Mouse (Mus musculus) kidney, embryonic 15.5 days (tissue): ENCODE results near the gene Zdhhc22. TPM values are rescaled to one million over a fixed set of nuclear protein-coding genes. Genes with fewer than 3 reads are reported as not detected.

Experiments
- ATAC-seq: fragments of 200-750 bp; cut with Nextera tagmentation; replicated peaks from 2 replicates; pipeline ENCODE4 v1.8.0; 2017; ENCODE audit warnings: moderate TSS enrichment; ENCODE audit not compliant: low FRiP score
- H3K27ac ChIP-seq: fragments of 300-500 bp; sonication (generic); 2 replicates; pipeline ENCODE4 v1.5.1; 2015; ENCODE audit warnings: mild to moderate bottlenecking, inconsistent platforms
- H3K27me3 ChIP-seq: fragments of 300-500 bp; sonication (generic); 2 replicates; pipeline ENCODE4 v1.6.1; 2015; ENCODE audit warnings: inconsistent platforms
- H3K36me3 ChIP-seq: fragments of 300-500 bp; sonication (generic); 2 replicates; pipeline ENCODE4 v1.6.1; 2015; ENCODE audit warnings: inconsistent platforms
- H3K4me1 ChIP-seq: fragments of 300-500 bp; sonication (generic); 2 replicates; pipeline ENCODE4 v1.6.1; 2015; ENCODE audit warnings: inconsistent platforms
- H3K4me2 ChIP-seq: fragments of 300-500 bp; sonication (generic); 2 replicates; pipeline ENCODE4 v1.6.1; 2015; ENCODE audit warnings: moderate library complexity, mild to moderate bottlenecking, inconsistent platforms
- H3K4me3 ChIP-seq: fragments of 300-500 bp; sonication (generic); replicated peaks from 2 replicates; pipeline ENCODE4 v1.5.1; 2015; ENCODE audit warnings: mild to moderate bottlenecking, inconsistent platforms
- H3K9ac ChIP-seq: fragments of 300-500 bp; sonication (generic); 2 replicates; pipeline ENCODE4 v1.6.1; 2015; ENCODE audit warnings: mild to moderate bottlenecking, inconsistent platforms
- H3K9me3 ChIP-seq: fragments of 300-500 bp; sonication (generic); replicated peaks from 2 replicates; pipeline ENCODE4 v1.6.1; 2016; ENCODE audit warnings: inconsistent platforms
- WGBS: fragments of 180-500 bp; shearing (Covaris S2); methylation state at CpG from one replicate; pipeline ENCODE4 v1.1.7; 2015; ENCODE audit warnings: mixed read lengths; 5-methylcytosine and 5-hydroxymethylcytosine counted together
- polyA plus RNA-seq: library from polyadenylated mRNA; unstranded; fragments of >200 nt; fragmentation: Nextera tagmentation; extraction: Ambion mirVana; gene quantifications from 2 replicates; pipeline ENCODE4 v1.2.1, GENCODE M21; 2015

The Zdhhc22 gene
- polyA plus RNA-seq, 1 experiment from 2014 or later, result 0.08 TPM

DNA sequence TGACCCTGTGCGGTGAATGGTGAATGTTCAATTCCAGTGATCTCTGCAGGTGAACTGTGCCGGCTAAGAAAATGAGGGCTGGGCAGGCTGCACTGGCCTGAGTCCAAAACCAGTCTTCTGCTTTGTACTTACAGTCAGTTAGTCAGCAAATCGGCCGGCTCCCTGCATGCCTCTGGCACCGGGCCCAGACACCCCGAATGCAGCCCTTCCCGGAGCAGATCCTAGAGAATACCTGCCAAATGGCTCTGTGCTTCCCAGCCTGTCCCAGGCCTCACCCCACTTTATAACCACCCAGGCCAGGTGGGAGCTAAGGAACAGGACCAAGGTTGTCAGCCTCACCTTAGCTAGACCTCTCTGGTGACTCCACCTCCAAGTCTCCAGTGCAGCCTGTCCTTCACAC lies 17.0 kb downstream of the Zdhhc22 start:
- no peaks in the 10 kb centered on the region for H3K36me3 ChIP-seq
- H3K9me3 ChIP-seq, result no peaks in the 10 kb centered on the region
- WGBS, result 33% methylated on average over 7 of the region's 7 CpGs
- no peak overlapping the region for H3K4me3 ChIP-seq
- peaks cover 8% of the 10 kb centered on the region; the same call in 1 of the 2 replicates for H3K27me3 ChIP-seq
- no peak overlapping the region for H3K27ac ChIP-seq
- H3K9ac ChIP-seq, result no peak overlapping the region
- no peak overlapping the region for H3K4me2 ChIP-seq
- peaks cover 33% of the 10 kb centered on the region for H3K4me1 ChIP-seq
- ATAC-seq, result no peak

DNA sequence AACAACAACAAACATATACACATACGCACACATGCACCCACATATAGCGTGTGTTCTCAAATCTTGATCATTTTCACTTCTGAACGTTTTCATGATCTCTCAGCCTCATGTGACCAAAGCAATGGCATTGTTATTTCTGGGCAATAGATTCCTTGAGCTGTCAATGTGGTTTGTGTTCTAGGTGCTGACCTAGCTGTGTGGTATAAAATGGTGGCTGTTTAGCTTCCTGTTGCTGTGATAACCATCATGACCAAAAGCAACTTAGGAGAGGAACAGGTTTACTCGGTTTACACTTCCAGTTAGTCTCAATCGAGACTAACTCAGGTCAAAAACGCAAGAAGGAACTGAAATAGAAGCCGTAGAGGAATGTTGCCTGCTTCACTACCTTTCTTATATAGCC lies 19.1 kb downstream of the Zdhhc22 start:
- Histone ChIP-seq H3K4me1 (peaks cover 25% of the 10 kb centered on the region), H3K4me3 (no peak overlapping the region), H3K36me3 (no peaks in the 10 kb centered on the region), H3K9me3 (no peaks in the 10 kb centered on the region), H3K27me3 (peaks cover 4% of the 10 kb centered on the region; the same call in 1 of the 2 replicates), H3K9ac (no peak overlapping the region), H3K4me2 (no peak overlapping the region), H3K27ac (no peak overlapping the region)
- ATAC-seq, result no peak
- 89% methylated on average over 7 of the region's 7 CpGs for WGBS

DNA sequence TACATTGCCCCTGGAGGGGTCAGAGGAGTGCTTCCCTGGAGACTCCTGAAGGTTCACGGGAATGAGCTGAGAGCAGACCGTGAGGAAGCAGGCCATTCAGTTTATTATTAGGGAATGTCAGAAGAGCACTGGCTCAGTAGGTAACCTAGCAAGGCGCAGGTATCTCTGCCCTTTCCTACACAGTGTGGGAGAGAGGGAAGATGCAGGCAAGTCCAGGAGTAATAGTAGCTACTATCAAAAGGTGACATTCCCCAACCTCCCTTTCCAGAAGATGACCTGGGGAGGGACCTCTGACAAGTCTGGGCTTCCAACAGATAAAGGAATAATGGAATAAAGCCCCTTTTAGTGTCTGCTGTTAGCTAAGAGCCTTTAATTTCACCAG lies 21.0 kb downstream of the Zdhhc22 start:
- no peaks in the 10 kb centered on the region for H3K9me3 ChIP-seq
- H3K36me3 ChIP-seq, result peaks cover 9% of the 10 kb centered on the region
- WGBS, result 69% methylated on average over 3 of the region's 3 CpGs
- H3K4me2 ChIP-seq, result no peak overlapping the region
- no peak overlapping the region for H3K4me3 ChIP-seq
- H3K27ac ChIP-seq, result no peak overlapping the region
- no peak for ATAC-seq
- no peak overlapping the region for H3K9ac ChIP-seq
- no peaks in the 10 kb centered on the region for H3K27me3 ChIP-seq
- H3K4me1 ChIP-seq, result peaks cover 14% of the 10 kb centered on the region

DNA sequence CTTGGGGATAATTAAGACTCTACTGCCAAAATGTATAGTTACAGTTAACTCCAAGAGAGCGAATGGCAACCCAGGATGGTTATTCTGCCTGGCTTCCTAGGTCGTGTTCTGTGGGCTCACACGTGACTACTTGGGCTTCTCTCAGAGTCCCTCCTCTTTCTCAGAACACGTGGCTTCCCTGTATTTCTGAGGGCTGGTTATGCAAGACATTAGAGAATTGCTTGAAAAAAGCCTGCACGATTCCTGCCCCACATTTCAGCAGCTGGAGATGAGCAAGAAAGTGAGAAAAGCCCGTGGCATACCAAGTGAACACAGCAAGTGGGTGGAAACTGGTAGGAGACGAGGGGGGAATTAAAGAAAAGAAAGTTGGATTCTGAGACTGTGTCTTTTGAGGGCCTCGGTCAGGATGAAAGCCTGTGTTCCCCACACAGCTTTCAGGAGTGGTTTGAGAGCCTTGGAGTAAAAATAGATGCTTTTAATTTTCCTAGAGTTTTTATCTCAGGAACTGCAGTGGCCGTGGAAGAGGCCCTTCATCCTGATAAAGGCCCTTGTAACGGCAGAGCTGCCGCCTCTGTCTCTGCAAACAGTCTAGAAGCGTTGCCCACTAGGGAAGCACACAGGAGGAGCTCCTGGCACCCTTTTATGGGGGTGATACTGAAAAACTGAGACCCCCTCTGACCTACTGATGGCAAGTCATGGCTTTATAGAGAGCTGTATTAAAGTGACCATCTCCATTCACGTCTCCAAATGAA lies 21.6 kb downstream of the Zdhhc22 start:
- H3K9ac ChIP-seq, result no peak overlapping the region
- H3K36me3 ChIP-seq, result peaks cover 13% of the 10 kb centered on the region
- WGBS, result 62% methylated on average over 13 of the region's 13 CpGs
- no peaks in the 10 kb centered on the region for H3K27me3 ChIP-seq
- H3K4me3 ChIP-seq, result no peak overlapping the region
- no peak overlapping the region for H3K27ac ChIP-seq
- no peaks in the 10 kb centered on the region for H3K9me3 ChIP-seq
- ATAC-seq, result no peak
- H3K4me1 ChIP-seq, result peaks cover 8% of the 10 kb centered on the region
- no peak overlapping the region for H3K4me2 ChIP-seq

DNA sequence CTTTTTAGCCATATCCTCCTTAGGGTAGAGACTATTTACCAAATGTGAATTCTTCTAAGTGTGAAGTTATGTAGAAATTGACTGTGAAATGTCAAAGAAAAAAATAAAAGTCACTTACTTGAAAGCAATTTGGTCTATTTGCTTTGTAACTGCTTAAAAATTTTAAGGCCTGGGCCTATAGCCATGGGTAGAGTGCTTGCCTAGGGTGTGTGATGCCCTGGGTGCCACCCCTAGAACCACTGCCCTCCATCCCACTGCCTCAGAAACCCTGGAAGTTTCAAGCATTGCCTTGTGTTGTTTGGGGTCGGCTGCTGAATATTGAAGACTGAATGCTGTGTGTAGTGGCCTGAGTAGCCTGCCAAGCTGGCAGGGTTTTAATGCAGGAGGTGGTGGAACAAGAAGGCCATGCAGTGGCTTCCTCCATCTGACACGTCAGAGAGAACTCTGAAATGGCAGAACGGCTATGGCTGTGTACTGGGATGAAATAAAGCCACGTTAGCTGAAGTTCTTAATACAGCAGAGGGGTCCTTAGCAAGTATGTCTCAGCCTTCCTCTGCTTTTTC lies 24.9 kb downstream of the Zdhhc22 start:
- no peaks in the 10 kb centered on the region for H3K9me3 ChIP-seq
- 86% methylated on average over 4 of the region's 4 CpGs for WGBS
- H3K4me2 ChIP-seq, result no peak overlapping the region
- H3K36me3 ChIP-seq, result peaks cover 45% of the 10 kb centered on the region
- H3K4me1 ChIP-seq, result no peaks in the 10 kb centered on the region
- H3K27ac ChIP-seq, result no peak overlapping the region
- ATAC-seq, result no peak
- no peak overlapping the region for H3K9ac ChIP-seq
- no peak overlapping the region for H3K4me3 ChIP-seq
- no peaks in the 10 kb centered on the region for H3K27me3 ChIP-seq

DNA sequence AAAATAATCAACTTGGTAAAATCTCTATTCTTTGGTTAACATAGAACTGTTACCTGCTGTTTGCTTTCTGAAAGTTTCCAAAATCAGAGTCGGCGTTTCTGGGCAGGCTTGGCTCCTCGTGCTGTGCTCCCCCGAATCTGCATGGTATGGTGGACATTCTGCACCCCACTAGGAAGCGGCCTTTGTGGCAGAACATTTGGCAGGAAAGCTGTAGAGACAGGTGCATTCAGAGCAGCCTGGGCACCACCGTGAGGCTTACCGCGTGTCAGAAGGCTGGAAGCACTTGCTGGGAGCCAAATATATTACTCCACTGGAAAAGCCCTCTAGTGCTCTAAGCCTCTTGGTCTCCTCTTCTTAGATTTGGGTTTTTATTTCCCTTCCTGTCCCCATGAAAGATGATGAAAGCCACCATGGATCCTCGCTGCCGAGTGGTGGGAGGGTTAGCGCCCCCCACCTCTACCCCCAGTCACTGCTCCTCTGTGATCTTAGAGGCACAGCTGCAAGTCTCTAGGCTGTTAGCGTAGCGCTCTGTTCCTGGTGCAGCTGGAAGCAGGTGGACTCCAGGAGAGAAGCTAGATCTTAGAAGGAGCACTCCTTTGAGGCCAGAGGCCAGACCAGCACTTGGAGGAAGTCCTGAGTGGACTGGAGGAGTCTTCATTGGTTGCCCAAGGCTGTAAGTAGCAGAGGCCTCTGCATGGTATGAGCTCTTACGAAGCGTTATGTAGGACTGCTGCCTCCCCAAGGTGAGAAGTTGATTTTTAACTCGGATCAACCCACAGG lies 25.8 kb downstream of the Zdhhc22 start:
- 87% methylated on average over 16 of the region's 16 CpGs for WGBS
- Histone ChIP-seq H3K27ac (no peak overlapping the region), H3K4me1 (no peaks in the 10 kb centered on the region), H3K9me3 (no peaks in the 10 kb centered on the region), H3K9ac (no peak overlapping the region), H3K4me2 (no peak overlapping the region), H3K4me3 (no peak overlapping the region), H3K36me3 (peaks cover 53% of the 10 kb centered on the region), H3K27me3 (no peaks in the 10 kb centered on the region)
- ATAC-seq, result no peak

DNA sequence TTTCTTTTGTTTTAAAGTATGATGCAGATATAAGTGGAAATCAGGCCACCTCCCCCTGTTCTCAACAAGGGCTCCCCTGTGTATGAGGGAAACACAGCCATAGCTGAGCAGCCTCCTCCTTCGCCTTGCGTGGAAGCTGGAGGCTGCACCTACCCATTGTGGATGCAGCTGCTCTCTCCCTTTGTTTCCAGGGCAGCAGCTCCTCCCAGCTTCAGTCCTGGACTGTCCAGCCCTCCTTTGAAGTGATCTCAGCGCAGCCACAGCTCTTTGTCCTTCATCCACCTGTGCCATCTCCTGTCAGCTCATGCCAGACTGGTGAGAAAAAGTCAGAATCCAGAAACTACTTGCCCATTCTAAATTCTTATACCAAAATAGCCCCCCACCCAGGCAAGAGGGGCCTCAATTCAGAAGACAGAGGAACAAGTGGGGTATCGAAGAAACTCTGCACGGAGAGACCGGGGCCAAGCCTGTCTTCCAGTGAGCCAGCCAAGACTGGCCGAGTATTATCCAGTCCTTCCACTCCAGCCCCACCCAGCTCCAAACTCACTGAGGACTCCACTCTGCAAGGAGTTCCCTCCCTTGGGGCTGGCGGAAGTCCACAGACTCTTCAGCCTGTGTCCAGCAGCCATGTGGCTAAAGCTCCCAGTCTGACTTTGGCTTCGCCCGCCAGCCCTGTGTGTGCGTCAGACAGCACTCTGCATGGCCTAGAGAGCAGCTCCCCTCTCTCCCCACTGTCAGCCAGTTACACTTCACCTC lies 28.5 kb downstream of the Zdhhc22 start:
- no peak for ATAC-seq
- 88% methylated on average over 11 of the region's 11 CpGs for WGBS
- Histone ChIP-seq H3K9ac (no peak overlapping the region), H3K36me3 (peaks cover 77% of the 10 kb centered on the region), H3K4me1 (no peaks in the 10 kb centered on the region), H3K4me2 (no peak overlapping the region), H3K27me3 (no peaks in the 10 kb centered on the region), H3K27ac (no peak overlapping the region), H3K4me3 (no peak overlapping the region), H3K9me3 (no peaks in the 10 kb centered on the region)

DNA sequence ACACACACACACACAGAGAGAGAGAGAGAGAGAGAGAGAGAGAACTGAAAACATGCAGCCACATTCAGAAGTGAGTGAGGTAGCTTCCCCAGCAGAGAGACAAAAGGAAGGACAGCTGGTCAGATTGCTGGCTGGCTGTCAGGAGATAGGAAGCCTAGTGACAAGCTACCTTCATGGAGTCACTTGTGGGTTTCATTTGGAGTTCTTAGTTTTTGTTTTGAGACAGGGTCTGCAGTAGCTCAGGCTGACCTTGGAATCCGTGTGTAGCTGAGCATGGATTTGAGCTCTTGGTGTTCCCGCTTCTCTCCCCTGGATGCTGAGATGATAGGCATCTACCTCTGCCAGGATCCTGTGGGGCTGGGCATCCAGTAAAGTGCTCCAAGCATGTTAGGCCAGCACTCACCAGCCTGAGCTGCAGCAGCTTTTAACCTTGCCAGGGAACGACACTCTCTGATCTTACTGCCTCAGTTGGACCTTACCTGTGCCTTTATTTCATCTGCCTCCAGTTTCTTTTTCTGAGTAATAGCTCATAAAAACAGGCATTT lies 29.4 kb downstream of the Zdhhc22 start:
- H3K36me3 ChIP-seq, result peaks cover 85% of the 10 kb centered on the region
- no peak for ATAC-seq

DNA sequence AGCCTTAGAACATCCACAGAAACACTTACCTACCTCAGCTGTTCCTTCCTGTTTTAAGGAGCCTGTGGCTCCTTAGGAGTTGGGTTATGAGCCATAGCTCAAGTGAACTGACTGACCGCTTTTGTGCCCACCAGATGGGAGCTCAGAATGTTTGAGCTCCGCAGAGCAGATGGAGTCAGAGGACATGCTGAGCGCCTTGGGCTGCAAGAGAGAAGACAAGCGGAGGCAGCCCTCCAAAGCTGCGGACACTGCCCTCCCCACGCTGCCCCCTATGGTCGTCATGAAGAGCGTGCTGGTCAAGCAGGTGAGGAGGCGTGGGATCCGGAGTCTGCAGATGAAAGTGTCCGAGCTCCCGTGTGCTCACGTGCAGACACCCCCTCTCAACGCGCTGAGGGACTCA lies 30.1 kb downstream of the Zdhhc22 start:
- H3K36me3 ChIP-seq, result peaks cover 92% of the 10 kb centered on the region

More for the DNA sequence above, 29.4 kb downstream of the Zdhhc22 start:
- Histone ChIP-seq H3K4me2 (no peak overlapping the region), H3K9ac (no peak overlapping the region), H3K27me3 (no peaks in the 10 kb centered on the region), H3K9me3 (no peaks in the 10 kb centered on the region), H3K27ac (no peak overlapping the region), H3K4me1 (no peaks in the 10 kb centered on the region), H3K4me3 (no peak overlapping the region)
- WGBS, result 96% methylated on average over 3 of the region's 3 CpGs

DNA sequence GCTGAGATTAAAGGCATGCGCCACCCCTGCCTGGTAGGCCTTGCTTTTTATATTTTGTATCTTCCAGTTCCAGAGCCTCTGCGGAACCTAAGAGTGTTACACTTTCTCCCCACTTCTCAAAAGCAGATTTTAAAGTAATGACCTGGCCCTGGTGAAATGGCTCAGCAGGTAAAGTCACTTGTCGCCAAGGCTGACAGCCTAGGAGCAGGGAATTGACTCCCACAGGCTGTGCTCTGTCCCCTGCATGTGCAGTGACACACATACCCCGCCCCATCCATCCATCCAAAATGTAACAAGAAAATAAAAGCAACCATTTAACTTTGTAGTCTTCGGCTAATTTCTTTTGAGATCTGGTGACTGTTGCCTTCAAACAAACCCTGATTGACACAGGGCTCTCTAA lies 30.6 kb downstream of the Zdhhc22 start:
- Histone ChIP-seq H3K4me2 (no peak overlapping the region), H3K4me3 (no peak overlapping the region), H3K36me3 (peaks cover 91% of the 10 kb centered on the region), H3K9me3 (no peaks in the 10 kb centered on the region), H3K27ac (no peak overlapping the region), H3K4me1 (no peaks in the 10 kb centered on the region), H3K27me3 (no peaks in the 10 kb centered on the region), H3K9ac (no peak overlapping the region)
- no peak for ATAC-seq
- 96% methylated on average over 5 of the region's 5 CpGs for whole genome bisulfite sequencing

More for the DNA sequence above, 30.1 kb downstream of the Zdhhc22 start:
- no peak for ATAC-seq
- WGBS, result 88% methylated on average over 15 of the region's 15 CpGs
- H3K4me2 ChIP-seq, result no peak overlapping the region
- H3K4me3 ChIP-seq, result no peak overlapping the region
- no peaks in the 10 kb centered on the region for H3K9me3 ChIP-seq
- H3K9ac ChIP-seq, result no peak overlapping the region
- no peaks in the 10 kb centered on the region for H3K27me3 ChIP-seq
- no peaks in the 10 kb centered on the region for H3K4me1 ChIP-seq
- no peak overlapping the region for H3K27ac ChIP-seq

DNA sequence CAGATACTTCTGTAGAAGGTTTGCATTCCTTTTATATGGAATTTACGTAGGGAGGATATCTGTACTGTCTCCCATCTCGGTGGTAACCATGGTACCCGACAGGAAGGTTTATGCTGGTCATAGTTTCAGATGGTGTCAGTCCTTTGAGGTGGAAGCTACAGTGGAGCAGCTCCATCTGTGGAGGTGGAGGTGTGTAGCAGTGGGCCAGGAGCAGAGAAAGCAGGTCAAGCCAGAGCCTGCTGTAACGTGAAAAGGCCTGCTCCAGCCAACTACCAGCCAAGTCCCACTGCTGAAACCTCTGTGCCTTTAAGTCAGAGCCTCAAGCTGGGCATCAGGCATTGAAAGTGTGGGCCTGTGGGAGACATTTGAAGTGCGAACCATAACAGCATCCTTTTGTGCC lies 31.7 kb downstream of the Zdhhc22 start:
- no peak overlapping the region for H3K27ac ChIP-seq
- no peak overlapping the region for H3K4me2 ChIP-seq
- ATAC-seq, result no peak
- WGBS, result 86% methylated on average over 5 of the region's 5 CpGs
- H3K9me3 ChIP-seq, result no peaks in the 10 kb centered on the region
- no peak overlapping the region for H3K9ac ChIP-seq
- H3K27me3 ChIP-seq, result no peaks in the 10 kb centered on the region
- H3K4me3 ChIP-seq, result no peak overlapping the region
- no peaks in the 10 kb centered on the region for H3K4me1 ChIP-seq
- peaks cover 90% of the 10 kb centered on the region for H3K36me3 ChIP-seq
